Comparison of ENCODE assay signal across 9 mouse cellular contexts in genomic region chr19:45537505-45537904, GRCm38 (mm10). TPM values are rescaled to one million over a fixed set of nuclear protein-coding genes. Genes with fewer than 3 reads are reported as not detected.
DNase-seq lines count a peak whose midpoint lies in the region; ATAC-seq and TF ChIP-seq lines count a peak whose summit lies in the region.
"Had no signal": no experiment of that assay in that cellular context is flagged by ENCODE, and none has a peak within 500 bp of the region (broad histone marks: within the 10 kb centered on the region; RNA-seq: fewer than 3 reads in every experiment).

No protein-coding gene starts in this region.

- peak; percentile 69 for TF ChIP-seq CTCF in midbrain, postnatal 0 days (IDR thresholded peaks at IDR 0.05)
- peak; percentile 64 for TF ChIP-seq CTCF in brain, embryonic 14.5 days (IDR thresholded peaks at IDR 0.05; ENCODE audit: borderline replicate concordance, extremely low read depth, insufficient read depth, insufficient read length)

- 0 out of 2 replicates have a peak, but pooled peaks cover 7% of the 10 kb centered on the region for H3K4me1 ChIP-seq in midbrain, postnatal 0 days (ENCODE audit: insufficient read depth, low read length)
- peaks cover 24% of the 10 kb centered on the region for H3K4me1 ChIP-seq in midbrain, embryonic 13.5 days (replicated peaks)

- no peak overlapping the region for H3K4me3 ChIP-seq in midbrain, postnatal 0 days (ENCODE audit: low read depth, low read length)
- no peak overlapping the region for H3K4me3 ChIP-seq in midbrain, embryonic 13.5 days (replicated peaks)
- H3K4me3 ChIP-seq: neural tube, embryonic 13.5 days had no signal

- H3K27ac ChIP-seq in midbrain, postnatal 0 days (ENCODE audit: low read depth, low read length), result no peak overlapping the region
- H3K27ac ChIP-seq in midbrain, embryonic 13.5 days, result no peak overlapping the region

- H3K4me2 ChIP-seq in midbrain, postnatal 0 days (ENCODE audit: low read depth, low read length, poor library complexity, severe bottlenecking), result no peak overlapping the region
- no peak overlapping the region for H3K4me2 ChIP-seq in midbrain, embryonic 13.5 days (replicated peaks)
- H3K4me2 ChIP-seq: neural tube, embryonic 13.5 days had no signal

- ATAC-seq in midbrain, postnatal 0 days (ENCODE audit: low FRiP score), result no peak
- no peak for ATAC-seq in midbrain, embryonic 13.5 days
- peak; percentile 58 to 80; a peak in 2 of 4 replicates for ATAC-seq in hematopoietic stem cell, adult 5-6 weeks (replicated peaks in 1 of 2; ENCODE audit: insufficient read depth in 1 of 2, low FRiP score in 2 of 2, low TSS enrichment in 1 of 2, low read depth in 1 of 2, poor library complexity in 2 of 2, severe bottlenecking in 2 of 2)

- no peaks in the 10 kb centered on the region for H3K36me3 ChIP-seq in midbrain, postnatal 0 days (ENCODE audit: insufficient read depth, low read length)
- H3K36me3 ChIP-seq in midbrain, embryonic 13.5 days, result no peaks in the 10 kb centered on the region
- H3K36me3 ChIP-seq: neural tube, embryonic 13.5 days had no signal

- H3K9me3 ChIP-seq in midbrain, postnatal 0 days (ENCODE audit: low read length), result no peaks in the 10 kb centered on the region
- H3K9me3 ChIP-seq in midbrain, embryonic 13.5 days, result no peaks in the 10 kb centered on the region
- H3K9me3 ChIP-seq: neural tube, embryonic 13.5 days had no signal

- peak; percentile 59 for DNase-seq in embryo, embryonic 10 days (ENCODE audit: low spot score)
- DNase-seq in embryo, embryonic 9.5 days (ENCODE audit: extremely low spot score), result no peak
- peak; percentile 40 for DNase-seq in midbrain, postnatal 0 days (ENCODE audit: low spot score)
- peak; percentile 33 for DNase-seq in brain, embryonic 14.5 days (ENCODE audit: low read depth)
- peak; percentile 85 for DNase-seq in lung, postnatal 36 days
- peak; percentile 80 for DNase-seq in thymus, postnatal 4 days

- TF ChIP-seq POLR2A in brain, embryonic 14.5 days (IDR thresholded peaks at IDR 0.05; ENCODE audit: borderline replicate concordance, extremely low read depth, insufficient read depth, insufficient read length, poor library complexity, severe bottlenecking), result no peak

- H3K27me3 ChIP-seq in midbrain, postnatal 0 days (ENCODE audit: insufficient read depth, low read length), result peaks cover 2% of the 10 kb centered on the region; the same call in 1 of the 2 replicates
- peaks cover 46% of the 10 kb centered on the region for H3K27me3 ChIP-seq in midbrain, embryonic 13.5 days

- WGBS in midbrain, postnatal 0 days, result 69% methylated on average over 1 of the region's 1 CpGs
- 60% methylated on average over 1 of the region's 1 CpGs for WGBS in midbrain, embryonic 13.5 days

- no peak overlapping the region for H3K9ac ChIP-seq in midbrain, postnatal 0 days (replicated peaks; ENCODE audit: low read length, poor library complexity, severe bottlenecking)
- H3K9ac ChIP-seq in midbrain, embryonic 13.5 days (replicated peaks), result no peak overlapping the region
- H3K9ac ChIP-seq: neural tube, embryonic 13.5 days had no signal

RNA-seq across cellular contexts. Expression of gene Poll, which starts 22.8 kb away (rescaled TPM):
- total RNA-seq in midbrain, postnatal 0 days (2014; rRNA removed), result 9.9 and 12.1 TPM in 2 replicates
- polyA plus RNA-seq in midbrain, postnatal 0 days (2015; fragmentation: Nextera tagmentation; extraction: Ambion mirVana), result 8.9 and 10.4 TPM in 2 replicates
- polyA plus RNA-seq in midbrain, embryonic 13.5 days (2015; fragmentation: Nextera tagmentation; extraction: Ambion mirVana), result 15.8 and 16.6 TPM in 2 replicates
- polyA plus RNA-seq in brain, embryonic 14.5 days (2012; rRNA removed), result 11.4 and 12.7 TPM in 2 replicates
- 12.2 and 13.2 TPM in 2 replicates for total RNA-seq in hematopoietic stem cell, adult 5-6 weeks (2017)

RNA-seq across cellular contexts. Expression of gene Gm17018, which starts 22.9 kb away (rescaled TPM):
- 15.7 and 20.9 TPM in 2 replicates for total RNA-seq in midbrain, postnatal 0 days (2014; rRNA removed)
- 83.7 and 84.4 TPM in 2 replicates for polyA plus RNA-seq in midbrain, postnatal 0 days (2015; fragmentation: Nextera tagmentation; extraction: Ambion mirVana)
- polyA plus RNA-seq in midbrain, embryonic 13.5 days (2015; fragmentation: Nextera tagmentation; extraction: Ambion mirVana), result 50.0 and 57.1 TPM in 2 replicates
- 18.8 and 24.1 TPM in 2 replicates for polyA plus RNA-seq in brain, embryonic 14.5 days (2012; rRNA removed)
- 21.6 and 35.8 TPM in 2 replicates for total RNA-seq in hematopoietic stem cell, adult 5-6 weeks (2017)

Comparison
In these comparisons a context has a peak if more than half of its experiments do, and no peak if none do; other contexts are left out.
1. ATAC-seq: peak in hematopoietic stem cell, adult 5-6 weeks (2 of 2); none in midbrain, postnatal 0 days (single experiment) and midbrain, embryonic 13.5 days (single experiment).